In genomic region chr2:72427288-72427687, GRCm38 (mm10) we compare ENCODE assay signal across 14 mouse cellular contexts. TPM values are rescaled to one million over a fixed set of nuclear protein-coding genes. Genes with fewer than 3 reads are reported as not detected.
DNase-seq lines count a peak whose midpoint lies in the region; ATAC-seq lines count a peak whose summit lies in the region.
"Had no signal": no experiment of that assay in that cellular context is flagged by ENCODE, and none has a peak within 500 bp of the region (broad histone marks: within the 10 kb centered on the region; RNA-seq: fewer than 3 reads in every experiment).

No protein-coding gene starts in this region.

- 75% methylated on average over 11 of the region's 11 CpGs for WGBS in embryonic facial prominence, embryonic 11.5 days
- 81% methylated on average over 11 of the region's 11 CpGs for WGBS in embryonic facial prominence, embryonic 10.5 days
- WGBS in forebrain, embryonic 15.5 days, result 10% methylated on average over 11 of the region's 11 CpGs
- 85% methylated on average over 11 of the region's 11 CpGs for WGBS in midbrain, embryonic 10.5 days
- WGBS in neural tube, embryonic 15.5 days, result 24% methylated on average over 11 of the region's 11 CpGs

- H3K9ac ChIP-seq in embryonic facial prominence, embryonic 11.5 days (replicated peaks; ENCODE audit: low read length), result no peak overlapping the region
- H3K9ac ChIP-seq in forebrain, embryonic 15.5 days (replicated peaks), result no peak overlapping the region
- H3K9ac ChIP-seq in neural tube, embryonic 15.5 days (replicated peaks), result 0 out of 2 replicates have a peak overlapping the region, but pooled peaks have one; percentile 26

- H3K27me3 ChIP-seq in embryonic facial prominence, embryonic 11.5 days (ENCODE audit: control insufficient read depth, insufficient read depth, low read length), result no peaks in the 10 kb centered on the region
- H3K27me3 ChIP-seq in embryonic facial prominence, embryonic 10.5 days (replicated peaks; ENCODE audit: low read depth, poor library complexity, severe bottlenecking), result peaks cover 14% of the 10 kb centered on the region
- H3K27me3 ChIP-seq in forebrain, embryonic 15.5 days, result 0 out of 2 replicates have a peak, but pooled peaks cover 4% of the 10 kb centered on the region
- no peaks in the 10 kb centered on the region; the same call in 1 of the 2 replicates for H3K27me3 ChIP-seq in midbrain, embryonic 10.5 days (ENCODE audit: low read depth, poor library complexity, severe bottlenecking)
- no peaks in the 10 kb centered on the region for H3K27me3 ChIP-seq in neural tube, embryonic 15.5 days (replicated peaks)
- H3K27me3 ChIP-seq: megakaryocyte, embryonic 14.5 days had no signal

- ATAC-seq in embryonic facial prominence, embryonic 11.5 days (replicated peaks; ENCODE audit: insufficient number of reproducible peaks, low FRiP score, low TSS enrichment, low read depth), result 0 out of 2 replicates have a peak, but pooled peaks have one; percentile 39
- peak; percentile 51 for ATAC-seq in forebrain, embryonic 15.5 days (replicated peaks)
- ATAC-seq in neural tube, embryonic 15.5 days (ENCODE audit: low FRiP score), result peak; percentile 72

- no peak overlapping the region for H3K4me3 ChIP-seq in embryonic facial prominence, embryonic 11.5 days (ENCODE audit: low read depth, low read length)
- no peak overlapping the region for H3K4me3 ChIP-seq in embryonic facial prominence, embryonic 10.5 days
- H3K4me3 ChIP-seq in forebrain, embryonic 15.5 days, result peak overlapping the region; percentile 13; the same call in 1 of the 2 replicates
- H3K4me3 ChIP-seq in midbrain, embryonic 10.5 days, result no peak overlapping the region
- peak overlapping the region; percentile 11 for H3K4me3 ChIP-seq in neural tube, embryonic 15.5 days (replicated peaks)
- H3K4me3 ChIP-seq: gastrocnemius, adult 2 months; megakaryocyte, embryonic 14.5 days had no signal

- H3K27ac ChIP-seq in embryonic facial prominence, embryonic 11.5 days (replicated peaks; ENCODE audit: low read depth, low read length), result 0 out of 2 replicates have a peak overlapping the region, but pooled peaks have one; percentile 8
- H3K27ac ChIP-seq in embryonic facial prominence, embryonic 10.5 days (replicated peaks), result no peak overlapping the region
- H3K27ac ChIP-seq in forebrain, embryonic 15.5 days (replicated peaks), result peak overlapping the region; percentile 79
- H3K27ac ChIP-seq in midbrain, embryonic 10.5 days (replicated peaks), result peak overlapping the region; percentile 68; the same call in 1 of the 2 replicates
- H3K27ac ChIP-seq in neural tube, embryonic 15.5 days (replicated peaks), result peak overlapping the region; percentile 49; the same call in 1 of the 2 replicates
- H3K27ac ChIP-seq: gastrocnemius, adult 2 months had no signal

- H3K9me3 ChIP-seq in embryonic facial prominence, embryonic 11.5 days (replicated peaks; ENCODE audit: control insufficient read depth, low read length), result no peaks in the 10 kb centered on the region
- H3K9me3 ChIP-seq in embryonic facial prominence, embryonic 10.5 days, result no peaks in the 10 kb centered on the region
- no peaks in the 10 kb centered on the region for H3K9me3 ChIP-seq in forebrain, embryonic 15.5 days
- H3K9me3 ChIP-seq in midbrain, embryonic 10.5 days (replicated peaks), result no peaks in the 10 kb centered on the region
- no peaks in the 10 kb centered on the region for H3K9me3 ChIP-seq in neural tube, embryonic 15.5 days (replicated peaks)
- H3K9me3 ChIP-seq: megakaryocyte, embryonic 14.5 days had no signal

- no peak overlapping the region for H3K4me2 ChIP-seq in embryonic facial prominence, embryonic 11.5 days (ENCODE audit: low read depth, low read length)
- H3K4me2 ChIP-seq in forebrain, embryonic 15.5 days (replicated peaks), result peak overlapping the region; percentile 32
- peak overlapping the region; percentile 52 for H3K4me2 ChIP-seq in neural tube, embryonic 15.5 days

- no peaks in the 10 kb centered on the region for H3K4me1 ChIP-seq in embryonic facial prominence, embryonic 11.5 days (ENCODE audit: control insufficient read depth, insufficient read depth, low read length)
- peaks cover 30% of the 10 kb centered on the region for H3K4me1 ChIP-seq in embryonic facial prominence, embryonic 10.5 days
- peaks cover 43% of the 10 kb centered on the region for H3K4me1 ChIP-seq in forebrain, embryonic 15.5 days
- peaks cover 21% of the 10 kb centered on the region for H3K4me1 ChIP-seq in midbrain, embryonic 10.5 days
- peaks cover 20% of the 10 kb centered on the region for H3K4me1 ChIP-seq in neural tube, embryonic 15.5 days

- no peaks in the 10 kb centered on the region for H3K36me3 ChIP-seq in embryonic facial prominence, embryonic 11.5 days (replicated peaks; ENCODE audit: control insufficient read depth, insufficient read depth, low read depth, low read length)
- no peaks in the 10 kb centered on the region for H3K36me3 ChIP-seq in embryonic facial prominence, embryonic 10.5 days (replicated peaks)
- no peaks in the 10 kb centered on the region for H3K36me3 ChIP-seq in forebrain, embryonic 15.5 days
- H3K36me3 ChIP-seq in midbrain, embryonic 10.5 days, result no peaks in the 10 kb centered on the region
- no peaks in the 10 kb centered on the region; the same call in 1 of the 2 replicates for H3K36me3 ChIP-seq in neural tube, embryonic 15.5 days

- no peak for DNase-seq in embryonic facial prominence, embryonic 11.5 days (ENCODE audit: low spot score)
- no peak for DNase-seq in embryonic facial prominence, embryonic 10.5 days (ENCODE audit: low spot score)
- no peak for DNase-seq in midbrain, embryonic 10.5 days (ENCODE audit: low spot score)
- no peak for DNase-seq in thymus, postnatal 0 days (ENCODE audit: low spot score)
- no peak for DNase-seq in thymus, adult 18-20 months
- DNase-seq in liver, result no peak
- DNase-seq: adrenal gland, postnatal 14 days; gastrocnemius, adult 2 months; heart, postnatal 36 days; kidney, adult 9 months; lung, adult 2 months had no signal

RNA-seq across cellular contexts. Expression of gene Cdca7, which starts 48.7 kb away (rescaled TPM):
- 220 and 233 TPM in 2 replicates for polyA plus RNA-seq in embryonic facial prominence, embryonic 11.5 days (2014; fragmentation: Nextera tagmentation; extraction: Ambion mirVana)
- 252 and 257 TPM in 2 replicates for polyA plus RNA-seq in embryonic facial prominence, embryonic 10.5 days (2016; fragmentation: Nextera tagmentation; extraction: Ambion mirVana)
- polyA plus RNA-seq in forebrain, embryonic 15.5 days (2015; fragmentation: Nextera tagmentation; extraction: Ambion mirVana), result 122 and 125 TPM in 2 replicates
- polyA plus RNA-seq in midbrain, embryonic 10.5 days (2016; fragmentation: Nextera tagmentation; extraction: Ambion mirVana), result 207 and 237 TPM in 2 replicates
- polyA plus RNA-seq in neural tube, embryonic 15.5 days (2015; fragmentation: Nextera tagmentation; extraction: Ambion mirVana), result 14.0 and 57.1 TPM in 2 replicates
- 361 and 379 TPM in 2 replicates for polyA plus RNA-seq in thymus, postnatal 0 days (2015; fragmentation: Nextera tagmentation; extraction: Ambion mirVana)

Comparison
In these comparisons a context has a peak if more than half of its experiments do, and no peak if none do; other contexts are left out.
1. H3K4me3 ChIP-seq: peak in forebrain, embryonic 15.5 days (single experiment) and neural tube, embryonic 15.5 days (single experiment); none in embryonic facial prominence, embryonic 11.5 days (single experiment), embryonic facial prominence, embryonic 10.5 days (single experiment) and midbrain, embryonic 10.5 days (single experiment).
2. Peak in every context shown above with its lines, with median percentiles within 50 percentile points of each other: ATAC-seq.